Mouse (Mus musculus): ENCODE measurements around the gene Jtb.

DNA sequence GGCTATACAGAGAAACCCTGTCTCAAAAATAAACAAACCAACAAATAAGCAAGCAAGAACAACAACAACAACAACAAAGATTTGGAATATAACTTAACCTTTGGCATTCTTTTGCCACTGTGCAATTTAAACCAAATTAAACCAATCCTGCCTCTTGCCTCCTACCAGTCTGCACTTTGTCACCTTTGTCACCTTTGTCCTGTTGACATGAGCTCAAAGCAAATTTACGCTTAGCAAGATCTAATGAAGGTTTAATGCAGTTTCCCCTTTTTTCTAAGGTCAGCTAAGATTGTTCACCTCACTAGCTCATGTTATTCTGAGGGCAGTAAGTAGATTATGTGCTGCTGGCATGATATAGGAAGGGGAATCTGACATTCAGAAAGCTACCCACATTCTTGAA lies 33.8 kb upstream of the Jtb start:
- no peak for TF ChIP-seq CTCF (IDR thresholded peaks at IDR 0.05; ENCODE audit: control insufficient read depth, insufficient read depth, insufficient read length)
- TF ChIP-seq MYOG (IDR thresholded peaks at IDR 0.05; ENCODE audit: control insufficient read depth, extremely low read depth, insufficient read length) = no peak
- no peak for TF ChIP-seq USF1 (IDR thresholded peaks at IDR 0.05; ENCODE audit: low read depth)
- TF ChIP-seq CEBPB (IDR thresholded peaks at IDR 0.05; ENCODE audit: low read depth) = no peak
